Mouse (Mus musculus): ENCODE data around the gene Gpr85.

Gpr85 gene

DNA sequence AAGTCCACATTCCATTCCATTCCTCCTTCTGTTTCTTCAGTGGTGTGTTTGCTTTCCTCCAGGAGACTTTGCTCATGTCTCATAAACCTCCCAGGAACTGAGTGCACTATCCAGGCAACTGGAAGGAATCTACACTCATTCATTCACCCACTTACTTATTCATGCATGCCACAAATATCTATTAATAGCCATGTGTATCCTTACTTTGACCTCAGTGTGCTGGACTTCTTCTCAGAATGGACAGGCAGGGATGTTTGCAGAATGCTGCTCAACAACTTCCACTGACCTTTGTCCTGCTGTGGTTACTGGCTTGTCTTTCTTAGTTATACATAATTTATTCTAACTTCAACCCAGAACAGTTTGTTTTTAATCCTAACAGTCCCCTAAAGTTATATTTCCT is 23.1 kb downstream of the Gpr85 start:
- no peak for DNase-seq (ENCODE audit: low read depth, low spot score)

DNA sequence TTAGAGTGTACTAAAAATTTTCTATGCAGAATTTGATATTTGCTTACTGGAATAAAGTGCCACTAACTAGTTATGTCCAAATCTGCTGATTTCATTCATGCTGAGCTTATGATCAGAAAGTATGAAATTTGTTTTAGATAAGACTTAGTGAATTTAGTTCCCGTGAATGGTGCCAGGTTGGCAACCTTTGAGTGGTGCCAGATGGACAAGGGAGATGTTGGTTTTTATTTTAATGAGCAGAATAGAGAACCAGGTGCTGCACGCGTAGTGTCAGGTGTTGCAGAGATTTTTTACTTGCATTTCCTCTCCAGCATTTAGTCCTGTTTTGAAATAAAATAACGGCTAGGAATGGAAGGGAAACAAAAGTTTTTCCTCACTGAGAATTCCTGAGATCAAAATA is 27.6 kb downstream of the Gpr85 start:
- no peak for DNase-seq (ENCODE audit: low read depth, low spot score)

DNA sequence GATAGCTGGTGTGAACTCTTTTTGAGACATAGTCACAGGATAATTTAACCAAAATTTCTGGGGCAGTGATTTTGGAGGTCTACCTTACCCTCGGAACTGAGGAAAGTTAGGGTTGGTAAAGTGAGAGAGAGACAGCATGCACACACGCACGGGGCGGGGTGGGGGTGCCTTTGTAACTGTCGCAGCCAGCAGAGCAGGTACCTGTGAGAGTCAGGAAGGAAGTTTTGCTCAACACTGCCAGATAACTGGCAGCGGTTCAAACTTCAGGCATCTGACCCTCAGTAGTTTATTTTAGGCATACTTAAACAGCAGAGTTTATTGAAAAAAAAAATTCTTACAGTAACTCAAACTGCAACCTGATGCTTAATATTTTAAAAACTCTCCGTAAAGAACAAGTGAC is 39.7 kb downstream of the Gpr85 start:
- DNase-seq (ENCODE audit: low read depth, low spot score): no peak

- no peak for DNase-seq (ENCODE audit: low read depth, low spot score)
Measured at GRCm38 (mm10) chr6:13797389-13797788, 42.4 kb downstream of the Gpr85 start.

Data from c-Kit-negative CD71-positive TER-119-positive erythroid progenitor cells, embryonic 14.5 days (primary cell).